Mouse (Mus musculus): ENCODE measurements around the gene Cyp21a1. TPM values are rescaled to one million over a fixed set of nuclear protein-coding genes. Genes with fewer than 3 reads are reported as not detected.
"Not testable (repeated sequence)": the region's sequence is repeated elsewhere in the genome, so short reads cannot be mapped to it uniquely, and the experiment has no call there.

Gene Cyp21a1
- polyA plus RNA-seq, 1 experiment from 2014 or later: not detected

DNA sequence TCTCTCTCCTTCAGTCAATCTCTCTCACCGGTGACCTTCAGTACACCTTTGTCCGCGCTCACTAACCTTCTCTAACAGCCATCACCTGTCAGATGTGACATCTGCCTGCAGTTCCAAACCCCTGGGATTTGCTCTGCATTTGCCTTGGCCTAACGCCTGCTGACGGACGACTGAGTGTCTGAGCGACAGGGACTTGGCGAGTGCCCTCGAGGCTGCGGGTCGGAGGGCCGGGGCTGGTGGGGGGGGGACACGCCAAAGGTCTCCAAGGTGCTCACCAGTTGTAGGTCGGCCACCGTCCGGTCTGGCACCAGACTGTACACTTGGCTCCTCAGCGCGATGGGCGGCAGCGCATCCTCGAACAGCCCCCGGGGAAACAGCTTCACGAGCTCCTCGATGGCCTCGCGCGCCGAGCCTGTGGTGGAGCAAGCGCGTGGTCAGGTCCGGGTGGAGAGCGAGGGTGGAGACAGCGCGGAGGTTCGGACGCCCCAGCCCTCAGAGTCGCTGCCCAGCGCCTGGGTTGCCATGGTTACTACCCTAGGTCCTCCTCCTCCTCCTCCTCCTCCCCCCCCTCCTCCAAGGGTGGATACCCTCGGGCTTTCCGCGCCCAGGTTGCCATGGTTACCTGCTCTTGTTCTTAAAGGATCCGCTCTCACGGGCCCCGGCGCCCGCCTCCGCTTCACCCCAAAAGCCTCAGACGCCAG lies 31.9 kb upstream of the Cyp21a1 start:
- H3K4me3 ChIP-seq: peak overlapping the region; percentile 81
- peaks cover 51% of the 10 kb centered on the region for H3K36me3 ChIP-seq
- peak; percentile 85 for ATAC-seq (ENCODE audit: low FRiP score, low read depth)
- H3K4me1 ChIP-seq: peaks cover 26% of the 10 kb centered on the region
- peak overlapping the region; percentile 100 for H3K4me2 ChIP-seq (replicated peaks)
- no peaks in the 10 kb centered on the region for H3K9me3 ChIP-seq
- H3K9ac ChIP-seq: peak overlapping the region; percentile 74
- 4% methylated on average over 48 of the region's 48 CpGs for WGBS
- H3K27ac ChIP-seq: 0 out of 2 replicates have a peak overlapping the region, but pooled peaks have one; percentile 16
- H3K27me3 ChIP-seq (replicated peaks): no peaks in the 10 kb centered on the region

DNA sequence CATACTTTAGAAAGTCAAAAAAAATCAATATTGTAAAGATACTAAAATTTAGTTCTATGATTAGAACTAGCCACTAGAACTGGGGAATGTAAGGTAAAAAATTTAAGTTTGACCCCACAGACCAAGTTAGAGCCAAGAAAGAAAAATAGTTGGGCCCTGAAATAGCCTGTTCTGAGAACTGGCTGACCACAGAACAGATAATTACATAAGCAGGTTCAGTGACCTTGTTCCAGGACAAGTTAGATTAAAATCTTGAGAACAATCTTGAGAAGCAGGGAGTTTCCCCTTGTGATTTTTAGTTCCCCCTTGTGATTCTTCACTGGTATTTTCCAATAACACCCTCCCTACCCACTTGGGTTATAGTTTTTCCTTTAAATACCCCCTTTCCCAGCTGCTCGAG lies 26.4 kb upstream of the Cyp21a1 start:
- not testable (repeated sequence) for H3K27ac ChIP-seq; H3K4me1 ChIP-seq; ATAC-seq (ENCODE audit: low FRiP score, low read depth); H3K4me2 ChIP-seq (replicated peaks); H3K9ac ChIP-seq; H3K9me3 ChIP-seq; H3K4me3 ChIP-seq; H3K27me3 ChIP-seq (replicated peaks)
- H3K36me3 ChIP-seq: peaks cover 70% of the 10 kb centered on the region
- WGBS: 85% methylated on average over 1 of the region's 1 CpGs

GRCm38 (mm10) chr17:34814818-34815370 lies 10.5 kb upstream of the Cyp21a1 start:
- Histone ChIP-seq H3K36me3 (no peaks in the 10 kb centered on the region), H3K4me2 (replicated peaks) (no peak overlapping the region), H3K9ac (no peak overlapping the region), H3K4me1 (no peaks in the 10 kb centered on the region), H3K27ac (no peak overlapping the region), H3K4me3 (no peak overlapping the region), H3K9me3 (no peaks in the 10 kb centered on the region), H3K27me3 (replicated peaks) (no peaks in the 10 kb centered on the region)
- no peak for ATAC-seq (ENCODE audit: low FRiP score, low read depth)
- WGBS: 73% methylated on average over 7 of the region's 7 CpGs

DNA sequence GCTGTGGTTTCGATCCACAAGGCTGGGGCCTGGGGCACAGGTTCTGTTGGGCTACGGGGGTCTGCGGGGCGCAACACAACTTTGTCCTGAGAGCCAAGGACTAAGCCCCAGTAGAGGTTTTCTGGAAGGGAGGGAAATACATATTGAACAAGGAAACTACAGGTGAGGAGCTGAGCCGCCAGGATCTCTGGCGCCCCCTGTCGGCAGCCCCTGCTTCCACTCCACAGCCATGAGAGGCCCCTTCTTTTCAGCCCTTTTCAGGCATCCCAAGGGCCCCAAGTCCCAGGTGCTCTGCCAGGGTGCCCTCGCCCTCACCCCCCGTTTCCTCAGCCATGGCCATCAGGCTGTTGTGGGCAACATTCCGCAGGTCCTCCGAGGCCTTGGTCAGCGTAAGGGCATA lies 9.4 kb upstream of the Cyp21a1 start:
- H3K27ac ChIP-seq; H3K4me2 ChIP-seq (replicated peaks); H3K27me3 ChIP-seq (replicated peaks); ATAC-seq (ENCODE audit: low FRiP score, low read depth); H3K36me3 ChIP-seq; H3K9me3 ChIP-seq; H3K4me1 ChIP-seq; H3K9ac ChIP-seq; H3K4me3 ChIP-seq: not testable (repeated sequence)
- 63% methylated on average over 12 of the region's 12 CpGs for WGBS

- no peaks in the 10 kb centered on the region for H3K9me3 ChIP-seq
- no peaks in the 10 kb centered on the region for H3K36me3 ChIP-seq
- no peak overlapping the region for H3K27ac ChIP-seq
- H3K4me3 ChIP-seq: no peak overlapping the region
- H3K9ac ChIP-seq: no peak overlapping the region
- H3K4me2 ChIP-seq (replicated peaks): no peak overlapping the region
- no peaks in the 10 kb centered on the region for H3K27me3 ChIP-seq (replicated peaks)
- no peaks in the 10 kb centered on the region for H3K4me1 ChIP-seq
- WGBS: 72% methylated on average over 15 of the region's 15 CpGs
- no peak for ATAC-seq (ENCODE audit: low FRiP score, low read depth)
Measured at GRCm38 (mm10) chr17:34811275-34811674, 6.9 kb upstream of the Cyp21a1 start.

DNA sequence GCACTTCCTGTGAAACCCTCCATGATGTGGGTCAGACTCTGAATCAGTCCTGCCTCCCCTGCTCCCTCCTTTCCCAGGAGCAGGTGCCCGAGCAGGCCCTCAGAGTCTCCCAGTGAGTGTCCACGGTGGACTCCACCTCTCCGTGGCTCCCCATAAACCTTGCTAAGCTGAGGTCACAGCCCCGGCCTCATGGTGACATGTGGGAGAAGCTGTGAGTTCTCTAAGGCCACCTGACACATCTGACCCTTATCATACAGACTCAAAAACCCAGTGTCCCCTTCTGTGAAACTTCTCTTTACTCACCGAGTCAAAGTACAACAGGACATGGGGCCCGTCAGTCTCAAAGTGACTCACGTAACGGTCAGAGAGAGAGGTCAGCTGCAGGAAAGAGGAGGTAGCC lies 6.5 kb upstream of the Cyp21a1 start:
- not testable (repeated sequence) for H3K4me2 ChIP-seq (replicated peaks); H3K36me3 ChIP-seq; H3K9me3 ChIP-seq; H3K4me1 ChIP-seq; H3K9ac ChIP-seq; ATAC-seq (ENCODE audit: low FRiP score, low read depth); H3K4me3 ChIP-seq; H3K27ac ChIP-seq; H3K27me3 ChIP-seq (replicated peaks)
- WGBS: 84% methylated on average over 8 of the region's 8 CpGs

- H3K36me3 ChIP-seq; H3K9me3 ChIP-seq; H3K9ac ChIP-seq; H3K27me3 ChIP-seq (replicated peaks); H3K4me2 ChIP-seq (replicated peaks); H3K4me3 ChIP-seq; ATAC-seq (ENCODE audit: low FRiP score, low read depth); H3K27ac ChIP-seq; H3K4me1 ChIP-seq: not testable (repeated sequence)
- 85% methylated on average over 5 of the region's 5 CpGs for WGBS
Measured at GRCm38 (mm10) chr17:34810411-34810810, 6.0 kb upstream of the Cyp21a1 start.

DNA sequence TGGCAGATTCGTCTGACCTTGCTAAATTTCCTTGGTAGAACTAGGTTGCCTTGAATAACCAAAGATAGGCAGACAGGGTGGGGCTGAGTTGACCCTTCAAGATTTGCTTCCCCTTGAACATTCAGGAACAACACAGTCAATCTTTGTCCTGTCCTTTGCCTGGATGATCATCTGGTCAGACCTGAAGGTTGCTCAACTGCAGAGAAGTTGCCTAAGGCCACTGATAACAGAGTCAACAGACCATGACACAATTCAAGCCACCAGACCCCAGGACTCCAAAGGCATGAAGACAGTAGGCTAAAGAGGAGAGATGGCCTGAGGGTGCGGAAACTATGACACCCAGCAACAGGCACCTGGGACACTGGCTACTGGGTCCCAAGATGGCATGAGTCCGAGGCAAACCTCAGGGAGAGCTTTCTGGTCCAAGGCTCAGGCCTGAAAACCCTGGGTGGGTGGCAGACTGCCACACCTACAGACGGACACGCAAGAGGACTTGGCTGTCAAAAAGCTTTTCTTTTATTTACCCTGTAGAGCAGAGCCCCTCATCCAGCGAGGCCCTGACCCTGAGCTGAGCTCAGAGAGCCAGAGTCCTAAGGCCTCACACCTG lies 4.3 kb upstream of the Cyp21a1 start:
- no peak overlapping the region for H3K4me3 ChIP-seq
- no peak overlapping the region for H3K9ac ChIP-seq
- H3K9me3 ChIP-seq: peaks cover 7% of the 10 kb centered on the region
- 84% methylated on average over 6 of the region's 6 CpGs for whole genome bisulfite sequencing
- H3K27me3 ChIP-seq (replicated peaks): no peaks in the 10 kb centered on the region
- no peak overlapping the region for H3K27ac ChIP-seq
- H3K4me1 ChIP-seq: no peaks in the 10 kb centered on the region
- H3K36me3 ChIP-seq: no peaks in the 10 kb centered on the region
- ATAC-seq (ENCODE audit: low FRiP score, low read depth): no peak
- H3K4me2 ChIP-seq (replicated peaks): no peak overlapping the region

- Histone ChIP-seq H3K36me3 (no peaks in the 10 kb centered on the region), H3K4me1 (no peaks in the 10 kb centered on the region), H3K9ac (no peak overlapping the region), H3K27me3 (replicated peaks) (no peaks in the 10 kb centered on the region), H3K27ac (no peak overlapping the region), H3K9me3 (peaks cover 7% of the 10 kb centered on the region), H3K4me2 (replicated peaks) (no peak overlapping the region), H3K4me3 (no peak overlapping the region)
- ATAC-seq (ENCODE audit: low FRiP score, low read depth): no peak
- WGBS: 67% methylated on average over 3 of the region's 3 CpGs
Measured at GRCm38 (mm10) chr17:34807176-34807575, 2.8 kb upstream of the Cyp21a1 start.

- H3K27ac ChIP-seq: no peak overlapping the region
- no peak for ATAC-seq (ENCODE audit: low FRiP score, low read depth)
- H3K27me3 ChIP-seq (replicated peaks): no peaks in the 10 kb centered on the region
- no peaks in the 10 kb centered on the region for H3K4me1 ChIP-seq
- peaks cover 7% of the 10 kb centered on the region for H3K9me3 ChIP-seq
- 77% methylated on average over 6 of the region's 6 CpGs for WGBS
- H3K4me2 ChIP-seq (replicated peaks): no peak overlapping the region
- H3K9ac ChIP-seq: no peak overlapping the region
- H3K36me3 ChIP-seq: no peaks in the 10 kb centered on the region
- no peak overlapping the region for H3K4me3 ChIP-seq
Measured at GRCm38 (mm10) chr17:34804871-34805562, 656 bp upstream of the Cyp21a1 start.

- not testable (repeated sequence) for H3K9ac ChIP-seq; H3K9me3 ChIP-seq; H3K4me2 ChIP-seq (replicated peaks); ATAC-seq (ENCODE audit: low FRiP score, low read depth); H3K4me3 ChIP-seq; H3K27ac ChIP-seq; H3K27me3 ChIP-seq (replicated peaks); H3K4me1 ChIP-seq; H3K36me3 ChIP-seq
- 93% methylated on average over 6 of the region's 6 CpGs for WGBS
Measured at GRCm38 (mm10) chr17:34803367-34803766, 994 bp downstream of the Cyp21a1 start.

GRCm38 (mm10) chr17:34802756-34803155 lies 1.6 kb downstream of the Cyp21a1 start:
- not testable (repeated sequence) for H3K27me3 ChIP-seq (replicated peaks); H3K27ac ChIP-seq; H3K9me3 ChIP-seq; H3K4me1 ChIP-seq; H3K4me2 ChIP-seq (replicated peaks); H3K4me3 ChIP-seq; H3K36me3 ChIP-seq; ATAC-seq (ENCODE audit: low FRiP score, low read depth); H3K9ac ChIP-seq
- WGBS: 93% methylated on average over 9 of the region's 9 CpGs
